Mouse (Mus musculus) lung, postnatal 25 days (tissue): Measurements from ENCODE around the gene Vps33a.
"Not testable (repeated sequence)": the region's sequence is repeated elsewhere in the genome, so short reads cannot be mapped to it uniquely, and the experiment has no call there.

Source experiments
- DNase-seq: peaks from one replicate; pipeline ENCODE4 v3.0.0; 2022; ENCODE audit warnings: low spot score

Vps33a gene

GRCm38 (mm10) chr5:123524393-123524750 lies 48.5 kb downstream of the Vps33a start:
- DNase-seq, result no peak

DNA sequence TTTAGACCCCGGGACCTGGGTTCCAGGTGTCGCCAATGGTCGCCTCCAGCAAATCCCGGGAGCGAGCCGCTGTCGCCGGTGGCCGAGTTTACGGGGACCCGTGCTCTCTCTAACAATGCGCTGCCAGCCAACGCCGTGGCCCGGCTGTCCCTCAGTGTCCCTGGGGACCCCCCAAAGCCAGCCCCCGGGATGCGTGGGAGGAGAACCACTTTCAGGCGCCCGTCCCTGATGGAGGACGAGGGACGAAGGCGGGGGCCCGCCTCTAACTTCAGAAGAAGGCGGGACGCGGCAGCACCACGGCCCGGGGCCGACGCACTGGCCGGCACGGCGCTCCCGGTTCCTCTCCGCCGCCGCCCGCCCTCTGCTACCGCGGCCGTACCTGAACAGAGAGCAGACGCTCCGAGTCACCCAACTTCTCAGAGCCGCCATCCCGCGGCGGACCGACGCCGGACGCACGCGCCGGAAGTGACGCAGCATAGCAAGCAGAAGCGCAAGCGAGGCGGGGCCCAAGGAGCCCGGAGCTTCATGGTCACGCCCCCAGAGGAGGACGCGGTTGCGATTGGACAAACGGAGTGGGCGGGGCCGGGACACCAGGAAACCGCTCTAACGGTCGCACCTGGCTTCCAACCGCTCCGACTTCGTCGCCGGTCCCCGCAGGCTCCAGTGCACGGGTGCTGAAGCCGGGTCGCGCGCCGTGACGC lies 49.0 kb downstream of the Vps33a start, which contains the start of gene Diablo:
TSS of gene Diablo (minus strand) at position 485 of the 701 bp plus-strand sequence.
- DNase-seq, result peak; percentile 99

GRCm38 (mm10) chr5:123522166-123522565 lies 50.7 kb downstream of the Vps33a start:
- DNase-seq, result no peak

DNA sequence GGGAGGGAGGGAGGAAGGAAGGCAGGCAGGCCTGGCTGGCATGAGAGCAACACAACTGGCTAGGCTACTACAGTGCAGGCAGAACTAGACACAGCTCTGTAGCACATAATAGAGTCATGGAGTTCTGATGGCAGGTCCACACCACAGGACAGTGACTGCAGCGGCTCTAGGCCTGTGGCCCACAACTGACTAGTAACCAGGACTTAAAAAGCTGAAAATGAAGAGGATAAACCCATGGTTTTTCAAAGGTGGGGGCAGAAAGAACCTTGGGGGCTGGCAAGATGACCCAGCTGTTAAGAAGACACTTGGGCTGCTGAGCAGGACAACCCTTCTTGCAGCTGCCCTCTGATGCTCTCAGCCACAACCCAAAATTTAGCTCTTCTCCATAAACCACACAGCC lies 51.2 kb downstream of the Vps33a start:
- no peak for DNase-seq

GRCm38 (mm10) chr5:123520666-123521065 lies 52.2 kb downstream of the Vps33a start:
- no peak for DNase-seq

DNA sequence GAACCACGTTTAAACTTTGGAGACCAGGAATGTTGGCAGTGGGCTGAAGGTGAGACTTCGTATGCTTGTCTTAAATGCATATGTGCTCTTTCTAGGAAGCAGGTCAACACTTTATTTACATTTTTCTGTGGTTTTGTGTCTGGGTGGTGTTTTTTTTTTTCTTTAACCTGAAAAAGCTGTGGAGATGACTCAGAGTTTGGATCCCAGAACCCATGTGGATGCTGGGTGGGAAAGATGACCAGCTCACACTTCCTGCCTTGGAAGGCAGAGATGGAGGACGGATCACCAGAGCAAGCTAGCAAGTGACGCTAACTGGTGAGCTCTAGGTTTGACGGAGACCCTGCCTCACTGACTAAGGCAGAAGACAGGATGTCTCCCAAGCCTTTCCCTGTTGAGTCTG lies 58.0 kb downstream of the Vps33a start:
- DNase-seq, result no peak

DNA sequence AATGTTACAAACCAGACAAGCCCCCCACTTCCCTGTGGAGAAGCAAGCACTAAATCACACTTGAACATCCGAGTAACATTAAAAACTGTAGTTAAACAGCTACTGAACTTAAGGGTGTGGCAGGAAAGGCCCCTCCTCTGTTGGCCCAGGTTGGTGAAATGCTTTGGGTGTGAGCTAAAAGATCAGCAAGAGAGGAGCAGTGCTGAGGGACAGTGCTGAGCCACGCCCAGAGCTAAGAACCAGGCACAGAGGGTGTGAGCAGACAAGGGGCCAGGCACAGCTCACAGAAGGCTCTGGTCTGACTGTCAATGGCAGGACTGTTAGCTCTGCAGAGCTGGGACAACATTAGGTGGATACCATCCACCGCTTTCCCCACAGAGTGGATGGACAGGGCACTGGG lies 60.7 kb downstream of the Vps33a start:
- DNase-seq, result no peak

GRCm38 (mm10) chr5:123511426-123511825 lies 61.4 kb downstream of the Vps33a start:
- not testable (repeated sequence) for DNase-seq

GRCm38 (mm10) chr5:123510160-123510559 lies 62.7 kb downstream of the Vps33a start, which contains the start of gene B3gnt4:
TSS of gene B3gnt4 (plus strand) at chr5:123510460.
- no peak for DNase-seq

DNA sequence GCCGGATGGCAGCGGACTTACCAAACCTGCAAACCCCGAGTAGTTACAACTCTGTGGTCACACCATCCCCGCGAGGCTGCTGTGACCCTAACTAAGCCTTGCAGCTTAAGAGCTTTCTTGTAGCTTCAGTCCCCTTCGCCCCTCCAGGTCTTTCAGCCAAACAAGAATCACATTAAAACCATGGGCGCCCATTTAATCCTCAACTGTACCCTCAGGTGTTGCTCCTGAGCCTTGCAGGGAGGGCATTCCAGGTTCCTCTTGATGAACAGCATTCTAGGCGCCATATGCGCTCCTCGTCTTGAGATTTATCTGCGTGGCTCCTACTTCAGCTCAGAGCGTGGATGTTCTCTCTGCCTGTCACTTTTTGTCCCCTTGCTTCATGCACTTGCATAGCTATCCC lies 63.9 kb downstream of the Vps33a start:
- DNase-seq, result no peak

GRCm38 (mm10) chr5:123507936-123508723 lies 64.7 kb downstream of the Vps33a start:
- DNase-seq, result peak; percentile 74

DNA sequence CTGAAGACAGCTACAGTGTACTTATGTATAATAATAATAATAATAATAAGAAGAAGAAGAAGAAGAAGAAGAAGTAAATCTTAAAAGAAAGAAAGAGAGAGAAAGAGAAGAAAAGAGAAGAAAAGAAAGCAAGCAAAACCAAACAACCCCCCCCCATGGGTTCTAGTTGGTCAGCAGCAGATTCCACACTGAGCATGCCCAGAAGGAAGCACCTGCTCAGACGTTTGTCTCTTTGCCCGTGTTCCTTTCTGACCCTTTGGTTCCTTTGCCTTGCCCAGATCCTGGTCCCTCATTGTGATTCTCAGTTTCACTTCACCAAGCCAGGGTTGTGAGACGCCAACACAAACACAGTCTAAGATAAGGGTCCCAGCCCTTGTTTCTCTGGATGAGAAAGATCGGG lies 70.9 kb downstream of the Vps33a start:
- no peak for DNase-seq

DNA sequence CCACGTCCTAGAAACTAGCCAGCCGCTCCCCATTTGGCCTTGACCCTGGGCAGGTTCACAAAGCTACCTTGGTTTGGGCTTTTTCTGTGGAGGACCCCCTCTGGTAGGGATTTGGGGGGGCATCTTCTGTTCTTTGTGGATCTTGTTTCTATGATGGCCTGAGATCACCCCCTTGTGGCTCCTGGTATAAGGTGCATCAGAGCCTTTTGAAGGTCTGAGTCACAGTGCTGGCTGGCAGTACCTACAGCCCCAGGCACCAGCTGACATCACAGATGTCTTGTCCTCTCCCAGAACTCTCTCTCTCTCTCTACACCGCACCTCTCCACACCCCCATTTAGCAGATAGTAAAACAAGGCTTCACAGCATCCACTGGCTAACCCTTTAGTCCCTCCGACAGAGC lies 73.1 kb downstream of the Vps33a start:
- no peak for DNase-seq

DNA sequence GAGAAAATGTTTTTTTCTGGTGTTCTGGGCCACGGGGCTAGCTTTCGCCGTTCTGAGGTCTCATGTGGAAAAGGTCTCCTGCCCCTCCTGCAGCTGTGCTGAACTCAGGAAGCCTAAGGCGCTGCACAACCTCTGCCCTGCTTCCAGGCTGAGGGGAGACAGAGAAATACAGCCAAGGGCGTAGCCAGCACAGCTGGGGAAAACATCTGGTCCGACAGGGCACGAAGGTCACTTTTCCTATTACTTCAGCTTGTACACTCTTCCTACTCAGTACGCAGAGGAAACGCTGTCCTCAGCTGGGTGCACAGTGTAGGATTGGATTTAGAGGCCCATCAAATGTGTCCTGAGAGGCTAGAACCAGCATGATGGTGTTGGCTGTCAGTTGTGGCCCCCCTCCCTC lies 82.9 kb downstream of the Vps33a start:
- DNase-seq, result no peak

DNA sequence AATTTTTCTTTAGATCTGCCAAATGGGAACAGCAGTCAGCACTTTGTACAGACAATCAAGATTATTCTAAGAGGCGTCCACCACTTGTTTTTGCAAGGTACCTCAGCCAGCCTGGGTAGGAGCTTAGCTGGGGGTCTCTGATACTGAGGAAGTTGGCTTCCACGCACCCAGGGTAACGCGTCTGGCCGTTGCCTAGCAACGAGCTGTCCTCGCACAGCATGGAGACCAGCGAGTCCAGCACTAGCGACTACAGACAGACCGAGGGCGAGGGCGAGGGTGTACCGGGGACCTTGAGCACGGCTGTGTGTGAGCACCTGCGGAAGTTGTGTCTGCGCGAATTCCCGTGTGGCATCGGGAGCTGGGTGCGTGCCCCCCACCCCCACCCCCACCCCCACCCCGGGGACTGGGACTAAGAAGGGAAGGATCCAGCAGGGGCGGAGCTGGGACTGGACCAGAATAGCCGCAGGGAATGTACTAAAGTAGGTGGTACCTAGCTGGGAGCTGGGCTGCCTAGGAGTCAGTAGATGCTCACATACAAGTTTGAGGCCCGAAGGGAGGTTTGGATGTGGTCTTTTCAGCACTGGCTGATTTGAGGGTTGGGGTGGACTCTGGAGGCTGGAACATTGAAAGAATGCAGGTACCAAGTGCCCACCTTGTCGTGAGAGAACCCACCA lies 83.6 kb downstream of the Vps33a start, which contains the start of the genes Lrrc43 and Il31:
TSS of gene Lrrc43 (plus strand) at position 194 of the 674 bp plus-strand sequence.
TSS of gene Il31 (minus strand) at position 378 of the 674 bp plus-strand sequence.
- no peak for DNase-seq

DNA sequence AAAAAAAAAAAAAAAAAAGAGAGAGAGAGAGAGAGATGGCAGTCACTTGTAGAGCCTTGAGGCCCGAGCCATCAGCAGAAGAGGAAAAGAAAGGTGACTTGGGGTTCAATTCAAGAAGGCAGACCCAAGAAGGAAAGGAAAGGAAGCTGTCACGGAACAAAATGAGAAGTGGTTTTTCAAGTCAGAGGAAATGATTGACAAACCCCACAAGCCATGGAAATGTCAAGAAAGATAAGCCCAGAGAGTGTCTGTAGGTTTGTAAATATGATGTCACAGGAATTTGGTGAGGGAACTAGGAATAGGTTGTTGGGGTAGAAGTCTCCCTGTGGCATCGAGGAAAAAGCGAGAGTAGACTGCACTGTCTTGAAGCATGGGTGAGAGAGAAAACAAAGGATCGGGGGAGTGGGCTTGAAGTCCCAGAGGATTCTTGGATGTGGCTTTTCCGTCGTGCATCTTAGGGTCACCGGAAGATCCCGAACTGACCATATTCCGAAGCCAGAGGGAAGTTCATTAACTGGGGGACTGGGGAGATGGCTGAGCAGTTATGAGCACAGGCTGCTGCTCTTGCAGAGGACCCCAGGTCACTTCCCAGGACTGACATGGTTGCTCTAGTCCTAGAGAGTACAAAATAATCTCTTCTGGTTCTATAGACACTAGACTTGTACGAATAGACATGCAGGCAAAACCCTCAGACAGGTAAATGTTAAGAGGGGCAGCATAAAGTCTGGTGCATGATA lies 85.0 kb downstream of the Vps33a start:
- no peak for DNase-seq
